Mouse (Mus musculus): ENCODE data around the gene Kif27. TPM values are rescaled to one million over a fixed set of nuclear protein-coding genes. Genes with fewer than 3 reads are reported as not detected.
"Not testable (repeated sequence)": the region's sequence is repeated elsewhere in the genome, so short reads cannot be mapped to it uniquely, and the experiment has no call there.

Gene Kif27
- polyA plus RNA-seq (2012; ENCODE audit: insufficient read depth, insufficient read length, low replicate concordance, missing spikeins), result not detected in 2 replicates

DNA sequence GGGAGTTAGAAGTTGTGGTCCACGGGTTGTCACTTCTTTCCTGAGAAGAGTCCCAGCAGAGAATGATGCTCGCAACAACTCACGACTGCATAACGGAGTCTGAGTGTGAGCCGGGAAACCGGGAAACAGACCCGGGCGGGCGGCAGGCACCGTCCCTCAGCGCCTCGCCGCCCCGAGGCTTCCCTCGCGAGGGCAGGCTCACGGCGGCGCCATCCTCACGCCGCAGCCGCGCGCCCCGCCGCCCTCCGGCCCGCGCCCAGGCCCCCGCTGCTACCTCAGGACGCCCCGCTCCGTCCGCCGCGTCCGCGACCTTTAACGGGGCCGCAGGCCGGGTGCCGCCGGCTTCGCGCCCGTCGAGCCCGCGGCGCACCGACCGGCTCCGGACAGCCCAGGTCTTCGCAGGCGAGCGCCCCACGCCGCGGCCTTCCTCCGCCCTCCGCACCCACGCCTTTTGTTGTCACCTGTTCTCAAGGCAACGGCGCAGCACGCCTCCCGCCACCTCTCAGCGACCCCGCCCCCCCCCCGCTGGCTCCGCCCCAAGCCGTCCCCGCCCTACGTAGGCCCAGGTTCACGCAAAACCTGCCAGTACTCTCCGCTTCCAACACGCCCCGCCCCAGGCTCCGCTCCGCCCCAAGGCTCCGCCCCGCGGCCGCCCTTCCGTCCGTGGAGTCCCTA lies at the start of gene Kif27:
Kif27 (minus strand) TSS at position 494 of the 675 bp plus-strand sequence.
- no peak for TF ChIP-seq CTCF (IDR thresholded peaks at IDR 0.05; ENCODE audit: insufficient read depth, low read depth, low read length)
- TF ChIP-seq POLR2A (IDR thresholded peaks at IDR 0.05; ENCODE audit: insufficient read depth, low read depth, low read length), result no peak
- Histone ChIP-seq H3K4me1 (ENCODE audit: control insufficient read depth, insufficient read depth, low read length) (0 out of 2 replicates have a peak, but pooled peaks cover 3% of the 10 kb centered on the region), H3K4me3 (ENCODE audit: insufficient read depth, low read depth, low read length) (peak within 1 kb of the TSS; percentile 56), H3K27ac (ENCODE audit: insufficient read depth, low read depth, low read length) (no peak within 1 kb of the TSS)
- under 1% methylated on average over 84 of the region's 85 CpGs for WGBS

DNA sequence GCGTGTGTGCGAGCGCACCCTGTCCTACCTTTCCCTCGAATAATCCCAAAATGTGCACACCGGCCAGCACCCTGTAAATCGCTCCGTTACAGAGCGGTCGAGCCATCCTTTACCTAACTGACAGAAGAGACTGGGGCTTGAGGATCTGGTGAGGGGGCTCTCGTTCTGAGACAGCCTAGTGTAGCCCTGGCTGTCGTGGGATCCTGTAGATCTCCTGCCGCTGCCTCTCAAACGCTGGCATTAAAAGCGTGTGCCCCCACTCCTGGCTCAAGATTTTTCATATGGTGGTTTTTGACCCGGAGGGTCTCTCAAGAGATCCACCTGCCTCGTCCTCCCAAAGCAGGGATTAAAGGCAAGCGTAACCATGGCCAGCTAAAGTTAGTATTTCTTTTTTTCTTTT lies 44.3 kb upstream of the Kif27 start, which contains the start of gene Hnrnpk:
Hnrnpk (minus strand) TSS at position 101 of the 400 bp plus-strand sequence.
- Histone ChIP-seq H3K27ac (ENCODE audit: insufficient read depth, low read depth, low read length) (peak within 1 kb of the TSS; percentile 100), H3K4me3 (ENCODE audit: insufficient read depth, low read depth, low read length) (peak within 1 kb of the TSS; percentile 97)
- not testable (repeated sequence) for H3K4me1 ChIP-seq (ENCODE audit: control insufficient read depth, insufficient read depth, low read length)
- WGBS, result 6% methylated on average over 17 of the region's 17 CpGs

DNA sequence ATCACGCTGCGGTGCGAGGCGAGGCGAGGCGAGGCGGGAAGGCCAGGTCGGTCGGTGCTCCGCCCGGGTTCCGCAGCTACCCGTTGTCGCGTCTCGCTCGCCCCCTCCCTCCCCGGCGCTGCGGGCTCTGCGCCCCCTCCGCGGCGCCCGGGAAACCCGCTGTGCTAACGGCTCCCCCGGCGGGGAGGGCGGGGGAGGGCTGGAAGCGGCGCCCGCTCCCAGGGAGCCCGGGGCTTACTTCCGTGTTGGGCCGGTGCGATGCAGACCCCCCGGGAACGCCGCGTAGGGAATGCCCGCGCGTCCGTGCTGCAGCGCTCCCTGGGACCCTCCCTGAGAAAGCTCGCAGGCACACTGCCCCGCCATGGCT lies 43.8 kb upstream of the Kif27 start:
- under 1% methylated on average over 36 of the region's 48 CpGs for WGBS
- Histone ChIP-seq H3K27ac (ENCODE audit: insufficient read depth, low read depth, low read length) (peak overlapping the region; percentile 88), H3K4me1 (ENCODE audit: control insufficient read depth, insufficient read depth, low read length) (peaks cover 3% of the 10 kb centered on the region; the same call in 1 of the 2 replicates), H3K4me3 (ENCODE audit: insufficient read depth, low read depth, low read length) (peak overlapping the region; percentile 97)
- no peak for TF ChIP-seq POLR2A (IDR thresholded peaks at IDR 0.05; ENCODE audit: insufficient read depth, low read depth, low read length)

DNA sequence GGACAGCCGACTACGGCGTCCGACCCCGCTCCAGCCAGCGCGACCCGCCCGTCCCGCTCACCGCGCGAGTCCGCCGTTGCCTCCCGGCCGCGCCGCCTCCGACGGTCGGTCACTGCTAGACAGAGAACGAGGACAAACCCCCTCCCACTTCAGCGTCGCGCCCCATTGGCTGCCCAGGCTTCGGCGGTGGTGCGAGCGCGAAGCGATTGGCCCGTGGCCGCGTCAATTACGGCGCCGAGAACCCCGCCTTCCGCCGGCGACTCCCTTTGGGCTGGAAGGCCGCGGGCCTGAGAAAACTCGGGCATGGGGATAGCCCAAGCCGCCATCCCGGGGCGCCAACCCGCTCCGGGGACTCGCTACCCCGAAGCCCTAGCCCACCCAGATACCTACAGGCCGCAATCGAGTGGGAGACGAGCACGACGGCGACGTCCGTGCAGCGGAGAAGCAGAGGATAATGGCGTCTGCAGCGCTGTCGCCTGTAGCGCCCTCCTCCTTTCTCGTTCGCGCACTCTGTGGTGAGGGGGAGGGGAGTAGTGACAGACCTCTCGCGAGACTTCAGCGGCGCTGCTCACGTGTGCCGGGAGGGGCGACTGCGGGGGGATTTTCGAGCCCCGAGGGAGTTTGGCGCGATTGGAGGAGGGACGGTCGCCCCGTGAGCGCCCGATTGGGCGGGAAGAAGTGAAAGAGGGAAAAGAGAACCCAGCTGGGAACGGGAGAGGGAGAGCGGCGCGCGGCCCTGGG lies 43.3 kb upstream of the Kif27 start, which contains the start of gene Rmi1:
Rmi1 (plus strand) TSS at position 246 of the 741 bp plus-strand sequence.
- peak within 1 kb of the TSS; percentile 100 for H3K27ac ChIP-seq (ENCODE audit: insufficient read depth, low read depth, low read length)
- peaks cover 5% of the 10 kb centered on the region; the same call in 1 of the 2 replicates for H3K4me1 ChIP-seq (ENCODE audit: control insufficient read depth, insufficient read depth, low read length)
- peak within 1 kb of the TSS; percentile 97 for H3K4me3 ChIP-seq (ENCODE audit: insufficient read depth, low read depth, low read length)
- under 1% methylated on average over 91 of the region's 91 CpGs for WGBS
- no peak for TF ChIP-seq CTCF (IDR thresholded peaks at IDR 0.05; ENCODE audit: insufficient read depth, low read depth, low read length)
- peak; percentile 98 for TF ChIP-seq POLR2A (IDR thresholded peaks at IDR 0.05; ENCODE audit: insufficient read depth, low read depth, low read length)

DNA sequence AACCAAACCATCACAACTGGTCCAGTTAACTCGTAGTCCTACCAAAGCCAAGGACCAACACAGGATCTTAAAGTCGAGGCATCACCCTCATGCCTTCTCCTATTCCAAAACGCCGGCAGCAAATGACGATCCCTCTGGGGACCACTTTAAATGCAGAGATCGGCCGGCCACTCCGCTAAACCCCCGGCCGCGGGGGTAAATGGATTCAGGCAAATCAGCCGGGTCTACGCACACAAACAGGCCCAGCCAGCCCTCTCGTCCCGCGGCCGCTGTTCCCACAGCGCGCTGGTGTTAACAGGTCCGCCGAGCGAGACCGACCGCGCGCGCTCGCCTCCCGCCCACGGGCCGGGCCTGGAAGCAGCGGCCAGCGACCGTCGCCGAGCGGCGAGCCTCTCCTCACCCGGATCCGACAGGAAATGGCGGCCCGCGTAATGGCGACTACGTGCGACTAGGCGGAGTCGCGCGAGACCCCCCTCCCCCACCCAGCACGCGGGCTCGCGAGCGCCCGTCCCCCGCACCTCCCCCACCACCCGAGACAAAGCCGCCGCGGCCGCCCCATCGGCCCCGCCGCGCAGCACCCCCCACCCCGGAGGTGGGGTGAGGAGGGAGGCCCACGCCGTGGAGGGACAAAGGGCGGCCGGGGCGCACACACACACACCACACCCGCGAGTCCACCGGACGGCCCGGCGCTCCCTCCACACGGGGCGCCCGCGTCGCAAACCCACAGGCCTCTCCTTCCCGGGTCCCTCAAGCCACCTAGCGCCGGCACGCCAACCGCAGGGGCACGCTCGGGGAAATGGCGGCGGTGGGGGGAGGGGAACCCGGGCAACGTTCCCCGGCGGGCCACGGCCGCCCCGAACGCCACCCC lies 42.4 kb upstream of the Kif27 start:
- Histone ChIP-seq H3K4me3 (ENCODE audit: insufficient read depth, low read depth, low read length) (peak overlapping the region; percentile 97), H3K27ac (ENCODE audit: insufficient read depth, low read depth, low read length) (peak overlapping the region; percentile 100), H3K4me1 (ENCODE audit: control insufficient read depth, insufficient read depth, low read length) (peaks cover 5% of the 10 kb centered on the region; the same call in 1 of the 2 replicates)
- no peak for TF ChIP-seq CTCF (IDR thresholded peaks at IDR 0.05; ENCODE audit: insufficient read depth, low read depth, low read length)
- no peak for TF ChIP-seq POLR2A (IDR thresholded peaks at IDR 0.05; ENCODE audit: insufficient read depth, low read depth, low read length)
- WGBS, result under 1% methylated on average over 77 of the region's 100 CpGs

DNA sequence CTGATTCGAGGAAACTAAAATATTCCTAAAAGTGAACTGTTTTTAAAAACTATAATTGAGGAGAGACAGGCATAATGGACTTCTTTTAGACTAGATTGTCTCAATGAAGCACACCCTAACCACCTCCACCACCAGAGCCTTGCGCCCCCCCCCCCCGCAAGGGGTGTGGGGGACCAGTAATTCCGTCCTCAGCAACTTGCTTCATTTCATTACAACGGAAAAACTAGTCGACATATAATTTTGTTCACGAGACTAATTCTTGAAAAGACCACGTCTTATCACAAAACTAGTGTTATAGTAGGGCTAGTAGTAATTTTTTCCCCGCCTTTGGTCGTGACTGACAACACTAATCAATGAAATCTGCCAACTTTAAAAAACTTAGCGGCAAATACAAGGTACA lies 41.7 kb upstream of the Kif27 start:
- Histone ChIP-seq H3K4me3 (ENCODE audit: insufficient read depth, low read depth, low read length) (peak overlapping the region; percentile 30; the same call in 1 of the 2 replicates), H3K4me1 (ENCODE audit: control insufficient read depth, insufficient read depth, low read length) (peaks cover 5% of the 10 kb centered on the region; the same call in 1 of the 2 replicates), H3K27ac (ENCODE audit: insufficient read depth, low read depth, low read length) (no peak overlapping the region)
- TF ChIP-seq POLR2A (IDR thresholded peaks at IDR 0.05; ENCODE audit: insufficient read depth, low read depth, low read length), result no peak
- TF ChIP-seq CTCF (IDR thresholded peaks at IDR 0.05; ENCODE audit: insufficient read depth, low read depth, low read length), result no peak
- under 1% methylated on average over 11 of the region's 11 CpGs for WGBS

DNA sequence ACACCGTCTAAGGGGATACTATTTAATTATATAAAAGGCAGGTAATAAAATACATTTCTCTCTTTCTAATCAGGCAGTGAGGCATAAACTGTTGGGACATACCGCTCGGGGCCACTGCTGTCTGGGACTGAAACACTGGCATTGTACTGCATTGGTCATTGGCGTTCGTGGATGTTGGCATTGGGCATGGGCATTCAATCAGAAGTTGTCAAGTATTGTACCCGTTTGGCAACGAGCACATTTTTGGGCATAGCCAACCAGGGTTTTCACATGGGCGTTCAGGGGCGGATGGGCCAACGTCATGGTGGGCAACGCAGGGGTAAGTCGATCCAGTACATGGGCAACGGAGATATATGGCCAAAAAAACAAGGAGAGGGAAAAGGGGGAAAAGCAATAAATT lies 38.7 kb upstream of the Kif27 start:
- WGBS, result 27% methylated on average over 13 of the region's 13 CpGs
- TF ChIP-seq POLR2A (IDR thresholded peaks at IDR 0.05; ENCODE audit: insufficient read depth, low read depth, low read length), result no peak
- no peak for TF ChIP-seq CTCF (IDR thresholded peaks at IDR 0.05; ENCODE audit: insufficient read depth, low read depth, low read length)
- peaks cover 3% of the 10 kb centered on the region; the same call in 1 of the 2 replicates for H3K4me1 ChIP-seq (ENCODE audit: control insufficient read depth, insufficient read depth, low read length)
- no peak overlapping the region for H3K4me3 ChIP-seq (ENCODE audit: insufficient read depth, low read depth, low read length)
- no peak overlapping the region for H3K27ac ChIP-seq (ENCODE audit: insufficient read depth, low read depth, low read length)

DNA sequence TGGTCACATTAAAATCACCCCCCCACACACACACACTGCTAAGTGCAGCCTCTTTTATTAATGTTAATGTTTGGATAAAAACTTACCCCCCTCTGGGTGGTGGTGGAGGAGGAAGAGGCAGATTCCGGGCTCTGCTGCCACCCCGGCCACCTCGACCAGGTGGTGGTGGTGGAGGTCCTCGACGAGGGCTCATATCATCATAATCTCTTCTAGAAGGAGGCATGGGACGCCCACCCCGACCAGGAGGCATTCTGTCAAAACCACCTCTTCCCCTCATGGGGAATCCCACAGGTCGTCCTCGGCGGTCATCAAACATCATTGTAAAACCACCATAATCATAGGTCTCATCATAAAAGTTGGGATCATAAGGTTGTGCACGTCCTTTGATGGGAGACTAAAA lies 35.5 kb upstream of the Kif27 start:
- WGBS, result 80% methylated on average over 11 of the region's 11 CpGs
- H3K27ac ChIP-seq (ENCODE audit: insufficient read depth, low read depth, low read length); H3K4me3 ChIP-seq (ENCODE audit: insufficient read depth, low read depth, low read length); H3K4me1 ChIP-seq (ENCODE audit: control insufficient read depth, insufficient read depth, low read length): not testable (repeated sequence)
